Mouse (Mus musculus) intestine, postnatal 0 days (tissue): Measurements from ENCODE around the gene Trp73. TPM values are rescaled to one million over a fixed set of nuclear protein-coding genes. Genes with fewer than 3 reads are reported as not detected.

Experiments used
- ATAC-seq: fragments of 200-750 bp; cut with Nextera tagmentation; 2 replicates; pipeline ENCODE4 v1.8.0; 2017; ENCODE audit warnings: mild to moderate bottlenecking, moderate TSS enrichment, moderate library complexity
- H3K27ac ChIP-seq: fragments of 300-500 bp; sonication (generic); 2 replicates; pipeline ENCODE4 v1.5.1; 2014; ENCODE audit warnings: mild to moderate bottlenecking, low read depth, low read length, moderate library complexity
- H3K27me3 ChIP-seq: fragments of 300-500 bp; sonication (generic); replicated peaks from 2 replicates; pipeline ENCODE4 v1.6.1; 2014; ENCODE audit warnings: low read length, mixed read lengths; ENCODE audit not compliant: control insufficient read depth, insufficient read depth
- H3K36me3 ChIP-seq: fragments of 300-500 bp; sonication (generic); 2 replicates; pipeline ENCODE4 v1.6.1; 2014; ENCODE audit warnings: mild to moderate bottlenecking, moderate library complexity; ENCODE audit not compliant: control insufficient read depth, insufficient read depth
- H3K4me1 ChIP-seq: fragments of 300-500 bp; sonication (generic); replicated peaks from 2 replicates; pipeline ENCODE4 v1.6.1; 2014; ENCODE audit warnings: antibody characterized with exemption, low read length, mixed read lengths; ENCODE audit not compliant: control insufficient read depth, insufficient read depth
- H3K4me2 ChIP-seq: fragments of 300-500 bp; sonication (generic); replicated peaks from 2 replicates; pipeline ENCODE4 v1.6.1; 2014; ENCODE audit warnings: low read depth, mild to moderate bottlenecking, moderate library complexity
- H3K4me3 ChIP-seq: fragments of 300-500 bp; sonication (generic); 2 replicates; pipeline ENCODE4 v1.5.1; 2014; ENCODE audit warnings: low read depth, low read length
- H3K9ac ChIP-seq: fragments of 300-500 bp; sonication (generic); 2 replicates; pipeline ENCODE4 v1.6.1; 2014; ENCODE audit warnings: mild to moderate bottlenecking, low read depth, low read length
- H3K9me3 ChIP-seq: fragments of 300-500 bp; sonication (generic); 2 replicates; pipeline ENCODE4 v1.6.1; 2016; ENCODE audit warnings: mixed run types; ENCODE audit not compliant: control insufficient read depth
- CTCF ChIP-seq: sonication (generic); IDR thresholded peaks from 2 replicates; pipeline ENCODE4 v1.5.1; 2016; ENCODE audit warnings: low read depth, mild to moderate bottlenecking, control low read depth, antibody characterized with exemption, moderate library complexity
- WGBS: fragments of 180-500 bp; shearing (Covaris S2); extraction: QIAGEN DNeasy Blood & Tissue Kit; methylation state at CpG from one replicate; pipeline ENCODE4 v1.1.7; 2014; 5-methylcytosine and 5-hydroxymethylcytosine counted together
- polyA plus RNA-seq: library from polyadenylated mRNA; unstranded; fragments of >200 nt; fragmentation: Nextera tagmentation; extraction: Ambion mirVana; gene quantifications from 2 replicates; pipeline ENCODE4 v1.2.1, GENCODE M21; 2015

Gene Trp73
- polyA plus RNA-seq, 1 experiment from 2014 or later, result 0.03 TPM

GRCm38 (mm10) chr4:154171931-154172604 is 32.1 kb upstream of the Trp73 start:
- no peak overlapping the region for H3K27ac ChIP-seq
- 37% methylated on average over 13 of the region's 13 CpGs for WGBS
- TF ChIP-seq CTCF, result no peak
- no peak overlapping the region for H3K4me3 ChIP-seq
- 0 out of 2 replicates have a peak, but pooled peaks cover 2% of the 10 kb centered on the region for H3K4me1 ChIP-seq
- H3K27me3 ChIP-seq, result peaks cover 55% of the 10 kb centered on the region
- no peaks in the 10 kb centered on the region for H3K9me3 ChIP-seq
- H3K4me2 ChIP-seq, result peak overlapping the region; percentile 84; the same call in 1 of the 2 replicates
- no peak for ATAC-seq
- H3K9ac ChIP-seq, result no peak overlapping the region
- H3K36me3 ChIP-seq, result no peaks in the 10 kb centered on the region

- ATAC-seq, result no peak
- H3K4me3 ChIP-seq, result peak overlapping the region; percentile 47
- H3K9me3 ChIP-seq, result no peaks in the 10 kb centered on the region
- no peak overlapping the region for H3K9ac ChIP-seq
- H3K4me1 ChIP-seq, result 0 out of 2 replicates have a peak, but pooled peaks cover 2% of the 10 kb centered on the region
- 2% methylated on average over 37 of the region's 37 CpGs for WGBS
- no peak overlapping the region for H3K27ac ChIP-seq
- H3K4me2 ChIP-seq, result peak overlapping the region; percentile 84
- TF ChIP-seq CTCF, result no peak
- peaks cover 55% of the 10 kb centered on the region for H3K27me3 ChIP-seq
- no peaks in the 10 kb centered on the region for H3K36me3 ChIP-seq
Measured at GRCm38 (mm10) chr4:154171151-154171930, 31.3 kb upstream of the Trp73 start.

- 1% methylated on average over 59 of the region's 61 CpGs for WGBS
Measured at GRCm38 (mm10) chr4:154170506-154171150, 30.6 kb upstream of the Trp73 start, which contains the start of gene Megf6. Gene Megf6, plus strand, starts transcription at chr4:154170730.

GRCm38 (mm10) chr4:154170021-154170420 is 30.0 kb upstream of the Trp73 start:
- peak overlapping the region; percentile 47 for H3K4me3 ChIP-seq
- ATAC-seq, result no peak
- 0 out of 2 replicates have a peak, but pooled peaks cover 2% of the 10 kb centered on the region for H3K4me1 ChIP-seq
- peak overlapping the region; percentile 84 for H3K4me2 ChIP-seq
- H3K9me3 ChIP-seq, result no peaks in the 10 kb centered on the region
- peaks cover 55% of the 10 kb centered on the region for H3K27me3 ChIP-seq
- TF ChIP-seq CTCF, result no peak
- H3K27ac ChIP-seq, result no peak overlapping the region
- 3% methylated on average over 15 of the region's 15 CpGs for WGBS
- no peaks in the 10 kb centered on the region for H3K36me3 ChIP-seq
- no peak overlapping the region; the same call in 1 of the 2 replicates for H3K9ac ChIP-seq

More at GRCm38 (mm10) chr4:154170506-154171150, 30.6 kb upstream of the Trp73 start, which contains the start of gene Megf6:
- H3K4me1 ChIP-seq, result 0 out of 2 replicates have a peak, but pooled peaks cover 2% of the 10 kb centered on the region
- no peak for TF ChIP-seq CTCF
- peak within 1 kb of the TSS; percentile 84 for H3K4me2 ChIP-seq
- H3K9me3 ChIP-seq, result no peaks in the 10 kb centered on the region
- H3K36me3 ChIP-seq, result no peaks in the 10 kb centered on the region
- H3K27ac ChIP-seq, result no peak within 1 kb of the TSS
- H3K4me3 ChIP-seq, result peak within 1 kb of the TSS; percentile 47
- H3K9ac ChIP-seq, result no peak within 1 kb of the TSS; the same call in 1 of the 2 replicates
- ATAC-seq, result peak; percentile 29; the same call in 1 of the 2 replicates
- peaks cover 55% of the 10 kb centered on the region for H3K27me3 ChIP-seq

GRCm38 (mm10) chr4:154167053-154167452 is 27.0 kb upstream of the Trp73 start:
- no peak overlapping the region for H3K9ac ChIP-seq
- H3K27ac ChIP-seq, result no peak overlapping the region
- H3K4me3 ChIP-seq, result no peak overlapping the region
- 19% methylated on average over 5 of the region's 5 CpGs for WGBS
- peaks cover 42% of the 10 kb centered on the region for H3K27me3 ChIP-seq
- no peaks in the 10 kb centered on the region for H3K36me3 ChIP-seq
- no peak for ATAC-seq
- H3K4me2 ChIP-seq, result no peak overlapping the region
- H3K9me3 ChIP-seq, result no peaks in the 10 kb centered on the region
- H3K4me1 ChIP-seq, result 0 out of 2 replicates have a peak, but pooled peaks cover 2% of the 10 kb centered on the region
- TF ChIP-seq CTCF, result peak; percentile 80
